Comparison of ENCODE assay signal across 30 mouse cellular contexts in genomic region chr2:163385126-163385525, GRCm38 (mm10). TPM values are rescaled to one million over a fixed set of nuclear protein-coding genes. Genes with fewer than 3 reads are reported as not detected.
DNase-seq lines count a peak whose midpoint lies in the region; ATAC-seq lines count a peak whose summit lies in the region.
"Had no signal": no experiment of that assay in that cellular context is flagged by ENCODE, and none has a peak within 500 bp of the region (broad histone marks: within the 10 kb centered on the region; RNA-seq: fewer than 3 reads in every experiment).

No protein-coding gene starts in this region.

- H3K4me3 ChIP-seq in heart, embryonic 13.5 days, result 0 out of 2 replicates have a peak overlapping the region, but pooled peaks have one; percentile 11
- no peak overlapping the region for H3K4me3 ChIP-seq in heart, embryonic 14.5 days (ENCODE audit: control insufficient read depth in 1 of 2, insufficient read depth in 1 of 2, low read depth in 1 of 2, low read length in 2 of 2)
- H3K4me3 ChIP-seq: embryonic facial prominence, embryonic 15.5 days; forebrain, embryonic 12.5 days; hindbrain, embryonic 15.5 days; limb, embryonic 13.5 days; lung, embryonic 15.5 days; midbrain, embryonic 10.5 days; midbrain, embryonic 15.5 days had no signal

- H3K27me3 ChIP-seq in heart, embryonic 13.5 days (replicated peaks), result no peaks in the 10 kb centered on the region
- no peaks in the 10 kb centered on the region for H3K27me3 ChIP-seq in heart, embryonic 14.5 days (ENCODE audit: control insufficient read depth, insufficient read depth, low read length)
- H3K27me3 ChIP-seq: embryonic facial prominence, embryonic 15.5 days; forebrain, embryonic 12.5 days; hindbrain, embryonic 15.5 days; limb, embryonic 13.5 days; lung, embryonic 15.5 days; midbrain, embryonic 15.5 days had no signal

- intact Hi-C loops in heart, postnatal 25 days (cut with DNase I), result no loop called here

- 50% methylated on average over 6 of the region's 6 CpGs for WGBS in heart, embryonic 13.5 days
- 40% methylated on average over 6 of the region's 6 CpGs for WGBS in heart, embryonic 14.5 days

- ATAC-seq in heart, embryonic 13.5 days (ENCODE audit: extremely low read depth, insufficient number of reproducible peaks, low FRiP score, low TSS enrichment), result no peak
- no peak for ATAC-seq in heart, embryonic 14.5 days (ENCODE audit: insufficient number of reproducible peaks, insufficient read depth, low FRiP score, low read depth)
- ATAC-seq: CD4-positive, CD25-positive, alpha-beta regulatory T cell, adult 4 months; forebrain, postnatal 0 days; inflammation-experienced regulatory T-cells, adult 6 months; midbrain, embryonic 15.5 days had no signal

- peaks cover 82% of the 10 kb centered on the region for H3K4me1 ChIP-seq in heart, embryonic 13.5 days
- peaks cover 39 to 73% of the 10 kb centered on the region in 2 experiments for H3K4me1 ChIP-seq in heart, embryonic 14.5 days (ENCODE audit: control insufficient read depth in 2 of 2, insufficient read depth in 2 of 2, low read length in 2 of 2)
- H3K4me1 ChIP-seq: forebrain, embryonic 12.5 days; hindbrain, embryonic 15.5 days; limb, embryonic 13.5 days; midbrain, embryonic 15.5 days had no signal

- H3K9me3 ChIP-seq in heart, embryonic 13.5 days, result no peaks in the 10 kb centered on the region
- no peaks in the 10 kb centered on the region for H3K9me3 ChIP-seq in heart, embryonic 14.5 days (ENCODE audit: control insufficient read depth, low read length)
- H3K9me3 ChIP-seq: embryonic facial prominence, embryonic 15.5 days; forebrain, embryonic 12.5 days; hindbrain, embryonic 15.5 days; lung, embryonic 15.5 days; midbrain, embryonic 10.5 days; midbrain, embryonic 15.5 days had no signal

- peaks cover 36% of the 10 kb centered on the region for H3K36me3 ChIP-seq in heart, embryonic 13.5 days
- peaks cover 60% of the 10 kb centered on the region for H3K36me3 ChIP-seq in heart, embryonic 14.5 days (ENCODE audit: control insufficient read depth, insufficient read depth, low read length)
- H3K36me3 ChIP-seq: embryonic facial prominence, embryonic 15.5 days; forebrain, embryonic 12.5 days; hindbrain, embryonic 15.5 days; limb, embryonic 13.5 days; lung, embryonic 15.5 days; midbrain, embryonic 10.5 days; midbrain, embryonic 15.5 days had no signal

- peak overlapping the region; percentile 76 for H3K27ac ChIP-seq in heart, embryonic 13.5 days (replicated peaks)
- H3K27ac ChIP-seq in heart, embryonic 14.5 days (replicated peaks in 1 of 2; ENCODE audit: control insufficient read depth in 1 of 2, insufficient read depth in 1 of 2, low read depth in 2 of 2, low read length in 2 of 2), result peak overlapping the region; percentile 26 to 61
- H3K27ac ChIP-seq: embryonic facial prominence, embryonic 15.5 days; forebrain, embryonic 12.5 days; hindbrain, embryonic 15.5 days; limb, embryonic 13.5 days; lung, embryonic 15.5 days; midbrain, embryonic 10.5 days; midbrain, embryonic 15.5 days had no signal

- peak; percentile 95 for DNase-seq in heart, adult 11 months
- DNase-seq in heart, adult 9 months (ENCODE audit: low spot score in 2 of 2), result no peak
- no peak for DNase-seq in heart, postnatal 25 days (ENCODE audit: low spot score)
- peak; percentile 93 for DNase-seq in skeletal muscle tissue, adult 2 months (ENCODE audit: low read depth, low spot score)
- no peak for DNase-seq in layer of hippocampus, adult 9-11 months
- DNase-seq: adrenal gland, postnatal 25 days; cerebellum, adult 11-12 months; cerebellum, adult 9-11 months; forebrain, postnatal 0 days; kidney, adult 11 months; kidney, postnatal 25 days; right cerebral cortex, postnatal 25 days; spleen, adult 18-20 months; thymus, postnatal 14 days had no signal

- H3K4me2 ChIP-seq in heart, embryonic 13.5 days, result peak overlapping the region; percentile 62
- H3K4me2 ChIP-seq in heart, embryonic 14.5 days (ENCODE audit: low read length), result peak overlapping the region; percentile 41
- H3K4me2 ChIP-seq: embryonic facial prominence, embryonic 15.5 days; forebrain, embryonic 12.5 days; hindbrain, embryonic 15.5 days; limb, embryonic 13.5 days; liver, embryonic 11.5 days; lung, embryonic 15.5 days; midbrain, embryonic 15.5 days had no signal

- H3K9ac ChIP-seq in heart, embryonic 13.5 days, result peak overlapping the region; percentile 78
- H3K9ac ChIP-seq in heart, embryonic 14.5 days (ENCODE audit: low read length), result peak overlapping the region; percentile 22; the same call in 1 of the 2 replicates
- H3K9ac ChIP-seq: embryonic facial prominence, embryonic 15.5 days; forebrain, embryonic 12.5 days; forebrain, postnatal 0 days; hindbrain, embryonic 15.5 days; limb, embryonic 13.5 days; lung, embryonic 15.5 days; midbrain, embryonic 15.5 days had no signal

RNA-seq across cellular contexts. Expression of gene Jph2, which starts 12.7 kb away (rescaled TPM):
- 41.5 and 42.9 TPM in 2 replicates for polyA plus RNA-seq in heart, embryonic 13.5 days (2015; fragmentation: Nextera tagmentation; extraction: Ambion mirVana)
- total RNA-seq in heart, postnatal 25 days (2021), result 100 to 1,000 TPM; 374 to 418 TPM
- polyA plus RNA-seq in heart, embryonic 14.5 days (2014; fragmentation: Nextera tagmentation; extraction: Ambion mirVana), result 25.5 and 29.4 TPM in 2 replicates
- total RNA-seq: common myeloid progenitor, adult 5-6 weeks; megakaryocyte progenitor cell, adult 5-6 weeks; neutrophil, adult 5-6 weeks had no signal
- polyA plus RNA-seq: CD4-positive, CD25-positive, alpha-beta regulatory T cell, adult 4 months; inflammation-experienced regulatory T-cells, adult 6 months had no signal

RNA-seq across cellular contexts. Expression of gene Oser1, which starts 39.4 kb away (rescaled TPM):
- polyA plus RNA-seq in heart, embryonic 13.5 days (2015; fragmentation: Nextera tagmentation; extraction: Ambion mirVana), result 54.5 and 57.3 TPM in 2 replicates
- 10 to 100 TPM; 21.0 to 21.6 TPM for total RNA-seq in heart, postnatal 25 days (2021)
- 52.6 and 56.8 TPM in 2 replicates for polyA plus RNA-seq in heart, embryonic 14.5 days (2014; fragmentation: Nextera tagmentation; extraction: Ambion mirVana)

RNA-seq across cellular contexts. Expression of gene Gdap1l1, which starts 53.1 kb away (rescaled TPM):
- polyA plus RNA-seq in heart, embryonic 13.5 days (2015; fragmentation: Nextera tagmentation; extraction: Ambion mirVana), result 0.41 and 0.48 TPM in 2 replicates
- not detected for total RNA-seq in heart, postnatal 25 days (2021)
- 0.39 and 0.54 TPM in 2 replicates for polyA plus RNA-seq in heart, embryonic 14.5 days (2014; fragmentation: Nextera tagmentation; extraction: Ambion mirVana)
- total RNA-seq: heart, postnatal 14 days; megakaryocyte progenitor cell, adult 5-6 weeks; neutrophil, adult 5-6 weeks had no signal
- polyA plus RNA-seq: CD4-positive, CD25-positive, alpha-beta regulatory T cell, adult 4 months had no signal

Comparison
In these comparisons a context has a peak if more than half of its experiments do, and no peak if none do; other contexts are left out.
1. DNase-seq: peak in heart, adult 11 months (single experiment) and skeletal muscle tissue, adult 2 months (single experiment); none in heart, adult 9 months (0 of 2), heart, postnatal 25 days (single experiment) and layer of hippocampus, adult 9-11 months (single experiment).